Mouse (Mus musculus): ENCODE results near the gene Irf2bp1.
A peak's percentile ranks its signal among the peaks of the same experiment; 100 is the strongest.

DNA sequence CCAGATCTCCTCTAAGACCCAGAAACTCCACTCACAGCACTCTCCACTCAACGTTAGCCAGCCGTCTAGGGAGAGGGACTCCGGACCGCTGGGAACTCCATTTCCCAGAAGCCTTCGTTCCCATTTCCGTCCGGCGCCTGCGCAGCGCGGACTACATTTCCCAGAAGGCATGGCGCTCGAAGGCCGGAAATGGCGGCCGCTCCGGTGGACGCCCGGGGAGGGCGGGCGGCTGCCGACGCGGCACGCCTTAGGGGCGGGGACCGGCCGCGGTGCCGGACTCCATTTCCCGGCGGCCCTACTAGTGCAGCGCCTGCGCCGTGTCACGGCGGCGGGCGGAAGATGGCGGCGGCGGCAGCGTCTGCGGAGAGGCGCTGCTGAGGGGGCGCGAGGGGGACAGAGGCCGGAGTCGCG lies 20.3 kb downstream of the Irf2bp1 start, which contains the start of gene Sympk:
- 0 out of 2 replicates have a peak, but pooled peaks have one; percentile 11 for TF ChIP-seq POLR2A (IDR thresholded peaks at IDR 0.05; ENCODE audit: extremely low read depth, insufficient read depth, low read length)
- TF ChIP-seq CTCF (IDR thresholded peaks at IDR 0.05; ENCODE audit: extremely low read depth, insufficient read depth, low read length): no peak
